Mouse (Mus musculus) lung, embryonic 16.5 days (tissue): ENCODE data around the gene Ppp1r15a. TPM values are rescaled to one million over a fixed set of nuclear protein-coding genes. Genes with fewer than 3 reads are reported as not detected.

Experiments used
- ATAC-seq: fragments of 200-750 bp; cut with Nextera tagmentation; 2 replicates; pipeline ENCODE4 v1.8.0; 2017; ENCODE audit warnings: low read depth, mild to moderate bottlenecking, moderate library complexity
- H3K27ac ChIP-seq: fragments of 300-500 bp; sonication (generic); 2 replicates; pipeline ENCODE4 v1.5.1; 2014; ENCODE audit warnings: mild to moderate bottlenecking, control low read depth, low read length
- H3K27me3 ChIP-seq: fragments of 300-500 bp; sonication (generic); 2 replicates; pipeline ENCODE4 v1.6.1; 2014; ENCODE audit warnings: low read depth, low read length, mixed read lengths; ENCODE audit not compliant: control insufficient read depth, insufficient read depth
- H3K36me3 ChIP-seq: fragments of 300-500 bp; sonication (generic); 2 replicates; pipeline ENCODE4 v1.6.1; 2014; ENCODE audit warnings: low read length; ENCODE audit not compliant: control insufficient read depth, insufficient read depth
- H3K4me1 ChIP-seq: fragments of 300-500 bp; sonication (generic); replicated peaks from 2 replicates; pipeline ENCODE4 v1.6.1; 2014; ENCODE audit warnings: low read length, mixed read lengths; ENCODE audit not compliant: control insufficient read depth, insufficient read depth
- H3K4me2 ChIP-seq: fragments of 300-500 bp; sonication (generic); 2 replicates; pipeline ENCODE4 v1.6.1; 2014; ENCODE audit warnings: low read depth, low read length, control low read depth
- H3K4me3 ChIP-seq: fragments of 300-500 bp; sonication (generic); 2 replicates; pipeline ENCODE4 v1.5.1; 2014; ENCODE audit warnings: mild to moderate bottlenecking, low read length, control low read depth
- H3K9ac ChIP-seq: fragments of 300-500 bp; sonication (generic); 2 replicates; pipeline ENCODE4 v1.6.1; 2014; ENCODE audit warnings: low read length, control low read depth
- H3K9me3 ChIP-seq: fragments of 300-500 bp; sonication (generic); 2 replicates; pipeline ENCODE4 v1.6.1; 2016; ENCODE audit warnings: low read length; ENCODE audit not compliant: control insufficient read depth
- WGBS: fragments of 180-500 bp; shearing (Covaris S2); extraction: QIAGEN DNeasy Blood & Tissue Kit; methylation state at CpG from one replicate; pipeline ENCODE4 v1.1.7; 2014; 5-methylcytosine and 5-hydroxymethylcytosine counted together
- polyA plus RNA-seq: library from polyadenylated mRNA; unstranded; fragments of >200 nt; fragmentation: Nextera tagmentation; extraction: Ambion mirVana; gene quantifications from 2 replicates; pipeline ENCODE4 v1.2.1, GENCODE M21; 2015

Gene Ppp1r15a
- polyA plus RNA-seq, 1 experiment from 2014 or later: 22.4 TPM

- H3K4me3 ChIP-seq: no peak overlapping the region
- no peak for ATAC-seq
- H3K4me1 ChIP-seq: peaks cover 2% of the 10 kb centered on the region
- 77% methylated on average over 7 of the region's 7 CpGs for WGBS
- H3K9me3 ChIP-seq: no peaks in the 10 kb centered on the region
- no peaks in the 10 kb centered on the region for H3K27me3 ChIP-seq
- H3K9ac ChIP-seq: no peak overlapping the region
- no peaks in the 10 kb centered on the region for H3K36me3 ChIP-seq
- H3K4me2 ChIP-seq: no peak overlapping the region
- no peak overlapping the region for H3K27ac ChIP-seq
Measured at GRCm38 (mm10) chr7:45514411-45514810, 11.7 kb downstream of the Ppp1r15a start.

DNA sequence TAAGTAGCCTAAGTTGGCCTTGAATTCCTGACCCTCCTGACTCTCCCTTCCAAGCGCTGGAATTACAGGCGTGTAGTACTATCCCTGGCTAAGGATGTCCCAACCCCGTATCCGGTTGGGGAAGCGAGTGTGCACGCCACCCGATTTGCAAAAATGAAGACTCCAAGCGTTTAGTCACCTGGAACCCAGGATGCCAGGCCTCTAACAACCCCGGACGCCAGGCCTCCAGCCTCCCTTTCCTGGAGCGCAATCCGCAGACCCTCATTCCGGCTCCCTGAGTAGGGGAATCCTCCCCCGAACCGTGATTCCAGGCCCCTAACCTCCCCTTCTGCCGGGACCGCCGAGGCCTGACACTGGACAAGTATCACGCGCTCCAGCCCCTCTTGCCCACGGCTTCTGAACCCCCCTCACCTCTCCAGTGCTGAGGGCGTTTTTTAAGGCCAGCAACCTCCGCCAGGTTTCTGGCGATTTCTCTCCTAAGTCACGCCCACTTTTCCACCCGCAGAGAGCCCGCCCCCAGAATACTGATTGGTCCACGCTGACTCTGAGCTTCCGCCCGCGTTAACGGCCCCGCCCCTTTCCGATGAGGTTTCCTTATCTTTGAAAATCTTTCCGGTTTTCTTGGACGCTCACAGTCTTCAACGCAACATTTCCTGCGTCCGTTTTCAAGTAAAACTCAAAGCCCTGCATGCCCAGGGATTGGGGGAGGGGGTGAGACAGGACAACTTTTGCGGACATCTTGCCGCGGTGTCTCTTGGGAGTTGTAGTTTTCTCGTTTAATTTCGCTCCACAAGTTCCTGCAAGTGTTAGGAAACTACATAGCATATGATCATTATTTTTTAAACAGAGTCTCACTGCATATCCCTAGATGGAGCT, 15.9 kb downstream of the Ppp1r15a start, which contains the start of gene Nucb1:
Gene Nucb1 (minus strand): TSS at position 495 of the 876 bp plus-strand sequence.
- no peaks in the 10 kb centered on the region for H3K27me3 ChIP-seq
- H3K27ac ChIP-seq: peak within 1 kb of the TSS; percentile 97
- peak within 1 kb of the TSS; percentile 89 for H3K4me3 ChIP-seq
- peak; percentile 94 for ATAC-seq
- H3K4me1 ChIP-seq: peaks cover 8% of the 10 kb centered on the region
- H3K4me2 ChIP-seq: peak within 1 kb of the TSS; percentile 91
- WGBS: under 1% methylated on average over 44 of the region's 44 CpGs
- peaks cover 11% of the 10 kb centered on the region for H3K36me3 ChIP-seq
- peak within 1 kb of the TSS; percentile 92 for H3K9ac ChIP-seq
- no peaks in the 10 kb centered on the region for H3K9me3 ChIP-seq

- H3K9ac ChIP-seq: peak overlapping the region; percentile 92
- WGBS: 21% methylated on average over 19 of the region's 19 CpGs
- H3K36me3 ChIP-seq: peaks cover 11% of the 10 kb centered on the region
- ATAC-seq: peak; percentile 27
- H3K27ac ChIP-seq: no peak overlapping the region
- H3K27me3 ChIP-seq: no peaks in the 10 kb centered on the region
- no peaks in the 10 kb centered on the region for H3K9me3 ChIP-seq
- peak overlapping the region; percentile 89 for H3K4me3 ChIP-seq
- peak overlapping the region; percentile 91 for H3K4me2 ChIP-seq
- H3K4me1 ChIP-seq: peaks cover 8% of the 10 kb centered on the region
Measured at GRCm38 (mm10) chr7:45509181-45509882, 16.7 kb downstream of the Ppp1r15a start.

DNA sequence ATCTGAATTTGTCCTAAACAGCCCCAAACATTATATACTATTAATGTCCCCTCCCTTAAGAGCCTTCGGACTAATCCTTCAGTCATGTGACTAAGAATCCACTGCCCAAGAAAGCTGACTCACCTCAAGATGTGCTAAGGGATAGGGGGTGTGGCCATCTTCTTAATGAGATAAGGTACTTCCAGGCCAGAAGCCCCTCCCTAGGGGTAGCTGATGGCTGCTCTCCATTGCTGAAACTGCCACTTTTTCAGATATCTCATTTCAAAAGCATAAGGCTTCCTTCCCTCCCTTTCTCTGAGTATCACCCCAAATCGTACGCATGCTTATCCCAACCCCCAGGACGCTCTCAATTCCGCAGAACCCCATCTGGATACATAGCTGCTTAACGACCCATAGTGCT, 17.5 kb downstream of the Ppp1r15a start:
- Histone ChIP-seq H3K4me2 (peak overlapping the region; percentile 91; the same call in 1 of the 2 replicates), H3K36me3 (peaks cover 11% of the 10 kb centered on the region), H3K27me3 (no peaks in the 10 kb centered on the region), H3K27ac (no peak overlapping the region), H3K4me3 (no peak overlapping the region), H3K9me3 (no peaks in the 10 kb centered on the region), H3K4me1 (peaks cover 8% of the 10 kb centered on the region), H3K9ac (no peak overlapping the region)
- 86% methylated on average over 6 of the region's 6 CpGs for WGBS
- ATAC-seq: no peak

DNA sequence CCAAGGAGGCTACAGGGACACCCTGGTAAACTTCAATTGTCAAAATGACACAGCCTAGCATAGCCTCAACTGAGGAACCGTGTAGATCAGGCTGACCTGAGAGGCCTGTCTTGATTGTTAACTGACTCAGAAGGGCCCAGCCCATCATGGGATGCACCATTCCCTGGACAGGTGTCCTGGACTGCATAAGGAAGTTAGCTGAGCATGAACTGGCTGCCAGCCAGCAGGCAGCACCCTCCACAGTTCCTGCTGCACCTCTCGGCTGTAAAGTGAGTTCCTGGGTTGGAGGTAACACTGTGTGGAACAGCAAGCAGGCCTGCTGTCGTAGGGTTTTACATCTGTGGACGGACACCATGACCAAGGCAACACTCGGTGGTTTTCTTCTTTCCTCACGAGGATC, 18.5 kb downstream of the Ppp1r15a start:
- Histone ChIP-seq H3K27me3 (no peaks in the 10 kb centered on the region), H3K27ac (no peak overlapping the region), H3K36me3 (peaks cover 14% of the 10 kb centered on the region), H3K4me2 (no peak overlapping the region), H3K9me3 (no peaks in the 10 kb centered on the region), H3K4me3 (no peak overlapping the region), H3K9ac (no peak overlapping the region), H3K4me1 (peaks cover 8% of the 10 kb centered on the region)
- ATAC-seq: no peak
- 81% methylated on average over 6 of the region's 6 CpGs for WGBS

DNA sequence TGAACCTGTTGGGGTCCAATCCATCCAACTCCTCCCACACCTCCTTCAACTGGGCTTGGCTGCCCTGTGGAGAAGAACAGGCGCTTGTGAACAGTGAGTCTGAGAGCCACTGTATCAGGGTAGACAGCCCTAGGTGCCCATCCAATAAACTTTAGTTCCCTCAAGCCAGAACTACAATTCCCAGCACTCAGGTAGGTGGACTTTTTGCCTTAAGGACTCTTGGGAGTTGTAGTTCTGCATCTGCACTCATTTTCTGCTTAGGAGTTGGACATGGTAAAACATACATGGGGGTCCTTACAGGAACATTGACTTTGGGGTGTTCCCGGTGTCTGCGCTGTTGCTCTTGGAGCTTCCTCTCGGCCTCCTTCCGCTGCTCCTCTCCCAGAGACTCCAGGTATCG, 27.6 kb downstream of the Ppp1r15a start:
- Histone ChIP-seq H3K4me2 (no peak overlapping the region), H3K9me3 (no peaks in the 10 kb centered on the region), H3K4me3 (no peak overlapping the region), H3K36me3 (peaks cover 47% of the 10 kb centered on the region), H3K9ac (no peak overlapping the region), H3K4me1 (no peaks in the 10 kb centered on the region), H3K27me3 (no peaks in the 10 kb centered on the region), H3K27ac (no peak overlapping the region)
- WGBS: 95% methylated on average over 6 of the region's 6 CpGs
- ATAC-seq: no peak

DNA sequence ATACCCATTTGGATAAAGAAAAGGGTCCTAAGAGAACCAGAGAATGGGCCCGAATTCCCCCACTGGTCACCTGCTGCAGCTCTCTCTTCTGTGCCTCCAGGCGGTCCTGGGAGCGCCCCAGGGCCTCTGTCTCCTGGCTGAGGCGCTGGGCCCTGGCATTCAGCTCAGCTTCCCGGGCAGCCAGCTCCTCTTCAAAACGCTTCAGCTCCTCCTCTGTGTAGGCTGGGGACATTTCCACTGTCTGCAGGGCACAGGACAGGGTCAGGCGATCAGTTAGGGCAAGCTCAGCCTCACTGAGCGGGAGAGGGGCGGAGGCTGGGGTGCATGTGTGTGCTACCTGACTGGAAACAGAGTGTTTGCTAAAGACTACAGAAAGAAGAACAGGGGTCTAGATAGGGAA, 31.5 kb downstream of the Ppp1r15a start:
- no peak overlapping the region for H3K27ac ChIP-seq

DNA sequence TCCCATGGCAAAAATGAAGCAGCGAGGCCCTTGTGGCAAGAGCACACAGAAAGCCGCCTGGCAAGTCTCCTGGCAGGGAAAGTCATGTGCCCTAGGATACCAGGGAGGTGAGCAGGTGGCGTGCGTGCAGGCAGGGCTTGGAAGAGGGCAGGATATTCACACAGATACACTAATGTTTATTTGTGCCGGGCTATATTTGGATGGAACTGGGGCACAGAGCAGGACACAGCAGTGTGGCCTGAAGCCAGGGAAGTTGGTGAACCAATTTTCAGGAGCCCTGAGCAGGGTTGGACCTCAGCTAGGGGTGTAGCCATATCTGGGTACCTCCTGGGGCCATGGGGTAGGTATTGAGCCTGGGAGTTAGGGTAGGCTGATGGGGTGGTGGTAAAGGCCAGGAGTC, 33.1 kb downstream of the Ppp1r15a start:
- Histone ChIP-seq H3K4me1 (0 out of 2 replicates have a peak, but pooled peaks cover 2% of the 10 kb centered on the region), H3K4me2 (no peak overlapping the region), H3K9me3 (no peaks in the 10 kb centered on the region), H3K36me3 (peaks cover 27% of the 10 kb centered on the region), H3K4me3 (no peak overlapping the region), H3K27ac (no peak overlapping the region), H3K9ac (no peak overlapping the region), H3K27me3 (no peaks in the 10 kb centered on the region)
- no peak for ATAC-seq
- 83% methylated on average over 5 of the region's 5 CpGs for WGBS

More for the DNA sequence above, 31.5 kb downstream of the Ppp1r15a start:
- no peak for ATAC-seq
- H3K9ac ChIP-seq: no peak overlapping the region
- no peaks in the 10 kb centered on the region for H3K9me3 ChIP-seq
- no peak overlapping the region for H3K4me3 ChIP-seq
- WGBS: 87% methylated on average over 9 of the region's 9 CpGs
- H3K4me2 ChIP-seq: no peak overlapping the region
- H3K27me3 ChIP-seq: no peaks in the 10 kb centered on the region
- 0 out of 2 replicates have a peak, but pooled peaks cover 2% of the 10 kb centered on the region for H3K4me1 ChIP-seq
- peaks cover 33% of the 10 kb centered on the region for H3K36me3 ChIP-seq

GRCm38 (mm10) chr7:45492225-45492844, 33.7 kb downstream of the Ppp1r15a start:
- 98% methylated on average over 8 of the region's 8 CpGs for WGBS
- Histone ChIP-seq H3K4me2 (no peak overlapping the region), H3K27me3 (no peaks in the 10 kb centered on the region), H3K4me3 (no peak overlapping the region), H3K27ac (no peak overlapping the region), H3K9me3 (no peaks in the 10 kb centered on the region), H3K9ac (no peak overlapping the region), H3K4me1 (0 out of 2 replicates have a peak, but pooled peaks cover 2% of the 10 kb centered on the region), H3K36me3 (peaks cover 25% of the 10 kb centered on the region)
- no peak for ATAC-seq
